Mouse (Mus musculus) heart, embryonic 14.5 days (tissue): ENCODE results near the gene Pheta2. TPM values are rescaled to one million over a fixed set of nuclear protein-coding genes. Genes with fewer than 3 reads are reported as not detected.
A peak's percentile ranks its signal among the peaks of the same experiment; 100 is the strongest.

Source experiments
- ATAC-seq: fragments of 200-750 bp; cut with Nextera tagmentation; 2 replicates; pipeline ENCODE4 v1.8.0; 2017; ENCODE audit warnings: low read depth, moderate TSS enrichment; ENCODE audit not compliant: insufficient number of reproducible peaks, insufficient read depth, low FRiP score
- H3K27ac ChIP-seq, 2 experiments: fragments of 200-500 bp in 1 of 2; fragments of 300-500 bp in 1 of 2; sonication (generic) in 1 of 2; replicated peaks in 1 of 2; 2 replicates each; pipeline ENCODE4 v1.5.1; 2012 to 2014; ENCODE audit warnings: low read depth in 2 of 2, low read length in 2 of 2, control low read depth in 1 of 2, mild to moderate bottlenecking in 1 of 2, mixed read lengths in 1 of 2; ENCODE audit not compliant: control insufficient read depth in 1 of 2, insufficient read depth in 1 of 2
- H3K27me3 ChIP-seq: fragments of 300-500 bp; sonication (generic); 2 replicates; pipeline ENCODE4 v1.6.1; 2014; ENCODE audit warnings: mild to moderate bottlenecking, low read length, control low read depth; ENCODE audit not compliant: control insufficient read depth, insufficient read depth
- H3K36me3 ChIP-seq: fragments of 300-500 bp; sonication (generic); 2 replicates; pipeline ENCODE4 v1.6.1; 2014; ENCODE audit warnings: mild to moderate bottlenecking, control low read depth, low read length, mixed read lengths; ENCODE audit not compliant: control insufficient read depth, insufficient read depth
- H3K4me1 ChIP-seq, 2 experiments: fragments of 200-500 bp in 1 of 2; fragments of 300-500 bp in 1 of 2; sonication (generic) in 1 of 2; 2 replicates each; pipeline ENCODE4 v1.6.1; 2012 to 2014; ENCODE audit warnings: low read length in 2 of 2, control low read depth in 1 of 2, mixed read lengths in 1 of 2; ENCODE audit not compliant: control insufficient read depth in 2 of 2, insufficient read depth in 2 of 2
- H3K4me2 ChIP-seq: fragments of 300-500 bp; sonication (generic); 2 replicates; pipeline ENCODE4 v1.6.1; 2014; ENCODE audit warnings: mild to moderate bottlenecking, low read length
- H3K4me3 ChIP-seq, 2 experiments: fragments of 200-500 bp in 1 of 2; fragments of 300-500 bp in 1 of 2; sonication (generic) in 1 of 2; 2 replicates each; pipeline ENCODE4 v1.5.1; 2012 to 2014; ENCODE audit warnings: low read length in 2 of 2, mild to moderate bottlenecking in 2 of 2, control low read depth in 1 of 2, low read depth in 1 of 2, moderate library complexity in 1 of 2; ENCODE audit not compliant: control insufficient read depth in 1 of 2, insufficient read depth in 1 of 2
- H3K9ac ChIP-seq: fragments of 300-500 bp; sonication (generic); 2 replicates; pipeline ENCODE4 v1.6.1; 2014; ENCODE audit warnings: mild to moderate bottlenecking, low read length
- H3K9me3 ChIP-seq: fragments of 300-500 bp; sonication (generic); 2 replicates; pipeline ENCODE4 v1.6.1; 2016; ENCODE audit warnings: low read length, control low read depth; ENCODE audit not compliant: control insufficient read depth
- WGBS: fragments of 180-500 bp; shearing (Covaris S2); extraction: QIAGEN DNeasy Blood & Tissue Kit; methylation state at CpG from one replicate; pipeline ENCODE4 v1.1.7; 2014; 5-methylcytosine and 5-hydroxymethylcytosine counted together
- polyA plus RNA-seq: library from polyadenylated mRNA; unstranded; fragments of >200 nt; fragmentation: Nextera tagmentation; extraction: Ambion mirVana; gene quantifications from 2 replicates; pipeline ENCODE4 v1.2.1, GENCODE M21; 2014

The Pheta2 gene
- polyA plus RNA-seq, 1 experiment from 2014 or later = 7.3 TPM

DNA sequence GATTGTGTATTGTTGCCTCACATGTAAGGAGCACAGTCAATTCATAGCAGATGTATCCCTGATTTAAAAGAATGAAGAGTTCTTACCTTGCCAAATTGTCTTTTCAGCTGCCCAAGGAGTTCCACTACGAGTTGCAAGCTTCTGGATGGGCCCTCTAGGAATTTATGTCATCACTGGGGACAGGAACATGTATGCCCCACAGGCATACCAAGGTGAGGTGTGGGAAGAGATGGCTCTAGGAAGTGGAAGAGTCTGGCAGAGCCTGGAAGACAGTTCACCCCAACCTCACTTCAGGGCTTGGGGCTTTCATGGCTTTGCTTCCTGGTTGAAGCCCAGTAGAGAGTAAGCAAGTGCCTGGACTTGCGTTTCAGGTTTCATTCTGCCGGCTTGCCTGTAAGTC, 30.3 kb upstream of the Pheta2 start:
- no peak overlapping the region for H3K4me2 ChIP-seq
- no peaks in the 10 kb centered on the region for H3K4me1 ChIP-seq
- no peak for ATAC-seq
- H3K27ac ChIP-seq = no peak overlapping the region
- no peak overlapping the region for H3K4me3 ChIP-seq
- H3K36me3 ChIP-seq = no peaks in the 10 kb centered on the region
- no peaks in the 10 kb centered on the region for H3K9me3 ChIP-seq
- 78% methylated on average over 3 of the region's 3 CpGs for WGBS
- no peak overlapping the region for H3K9ac ChIP-seq
- H3K27me3 ChIP-seq = no peaks in the 10 kb centered on the region

- no peak overlapping the region for H3K4me2 ChIP-seq
- no peaks in the 10 kb centered on the region for H3K27me3 ChIP-seq
- ATAC-seq = no peak
- no peaks in the 10 kb centered on the region for H3K4me1 ChIP-seq
- no peaks in the 10 kb centered on the region for H3K36me3 ChIP-seq
- no peak overlapping the region for H3K27ac ChIP-seq
- no peak overlapping the region for H3K4me3 ChIP-seq
- H3K9me3 ChIP-seq = no peaks in the 10 kb centered on the region
- no peak overlapping the region for H3K9ac ChIP-seq
- 84% methylated on average over 6 of the region's 6 CpGs for WGBS
Observed at GRCm38 (mm10) chr15:82317839-82318238, 20.9 kb upstream of the Pheta2 start.

DNA sequence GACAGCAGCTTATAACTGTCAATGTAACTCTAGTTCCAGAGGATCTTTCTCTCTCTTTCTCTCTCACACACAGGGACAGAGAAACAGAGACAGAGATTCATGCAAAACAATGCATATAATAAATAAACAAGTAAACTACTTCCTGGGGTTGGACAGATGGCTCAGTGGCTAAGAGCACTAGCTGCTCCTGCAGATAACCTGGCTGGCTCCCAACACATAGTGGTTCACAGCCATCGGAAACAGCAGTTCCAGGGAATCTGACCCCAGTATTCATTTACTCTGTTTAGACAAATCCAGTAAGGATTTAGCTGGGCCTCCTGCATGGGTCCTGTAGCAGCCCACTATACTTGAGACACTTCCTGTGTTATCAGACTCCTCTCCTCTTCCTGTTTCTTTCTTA, 19.1 kb upstream of the Pheta2 start:
- H3K27ac ChIP-seq = no peak overlapping the region
- no peak for ATAC-seq
- H3K9me3 ChIP-seq = no peaks in the 10 kb centered on the region
- H3K9ac ChIP-seq = no peak overlapping the region
- H3K4me3 ChIP-seq = no peak overlapping the region
- no peaks in the 10 kb centered on the region for H3K36me3 ChIP-seq
- H3K4me2 ChIP-seq = no peak overlapping the region
- H3K4me1 ChIP-seq = no peaks in the 10 kb centered on the region
- 56% methylated on average over 1 of the region's 1 CpGs for WGBS
- no peaks in the 10 kb centered on the region for H3K27me3 ChIP-seq

GRCm38 (mm10) chr15:82322195-82322594, 16.5 kb upstream of the Pheta2 start:
- Histone ChIP-seq H3K27ac (no peak overlapping the region), H3K4me1 (no peaks in the 10 kb centered on the region), H3K9ac (no peak overlapping the region), H3K36me3 (no peaks in the 10 kb centered on the region), H3K4me2 (no peak overlapping the region), H3K9me3 (no peaks in the 10 kb centered on the region), H3K27me3 (no peaks in the 10 kb centered on the region), H3K4me3 (no peak overlapping the region)
- 81% methylated on average over 8 of the region's 8 CpGs for WGBS
- ATAC-seq = no peak

- H3K9ac ChIP-seq = no peak overlapping the region
- WGBS = 70% methylated on average over 2 of the region's 2 CpGs
Observed at GRCm38 (mm10) chr15:82325382-82325781, 13.4 kb upstream of the Pheta2 start.

GRCm38 (mm10) chr15:82335194-82335593, 3.5 kb upstream of the Pheta2 start:
- peaks cover 43% of the 10 kb centered on the region for H3K36me3 ChIP-seq
- H3K9ac ChIP-seq = no peak overlapping the region
- no peak overlapping the region for H3K4me3 ChIP-seq
- WGBS = 95% methylated on average over 4 of the region's 4 CpGs
- no peak overlapping the region for H3K27ac ChIP-seq
- no peaks in the 10 kb centered on the region for H3K27me3 ChIP-seq
- H3K9me3 ChIP-seq = no peaks in the 10 kb centered on the region
- H3K4me1 ChIP-seq = peaks cover 5 to 12% of the 10 kb centered on the region in 2 experiments
- no peak overlapping the region for H3K4me2 ChIP-seq
- no peak for ATAC-seq

More at GRCm38 (mm10) chr15:82325382-82325781, 13.4 kb upstream of the Pheta2 start:
- Histone ChIP-seq H3K4me3 (no peak overlapping the region), H3K4me2 (no peak overlapping the region), H3K27me3 (no peaks in the 10 kb centered on the region), H3K36me3 (peaks cover 14% of the 10 kb centered on the region), H3K4me1 (no peaks in the 10 kb centered on the region), H3K27ac (no peak overlapping the region), H3K9me3 (no peaks in the 10 kb centered on the region)
- no peak for ATAC-seq

- no peak overlapping the region for H3K9ac ChIP-seq
- peaks cover 31% of the 10 kb centered on the region for H3K36me3 ChIP-seq
- peaks cover 13 to 21% of the 10 kb centered on the region in 2 experiments for H3K4me1 ChIP-seq
- H3K4me3 ChIP-seq = no peak overlapping the region
- WGBS = 89% methylated on average over 12 of the region's 12 CpGs
- no peak for ATAC-seq
- H3K4me2 ChIP-seq = no peak overlapping the region
- H3K9me3 ChIP-seq = no peaks in the 10 kb centered on the region
- H3K27ac ChIP-seq = no peak overlapping the region
- H3K27me3 ChIP-seq = no peaks in the 10 kb centered on the region
Observed at GRCm38 (mm10) chr15:82336629-82337028, 2.1 kb upstream of the Pheta2 start.

- Histone ChIP-seq H3K9ac (peak overlapping the region; percentile 80), H3K36me3 (peaks cover 31% of the 10 kb centered on the region), H3K4me2 (peak overlapping the region; percentile 78), H3K4me3 (peak overlapping the region; percentile 67 to 73), H3K27me3 (no peaks in the 10 kb centered on the region), H3K27ac (peak overlapping the region in 1 of 2 experiments; percentile 65; a peak in 2 of 4 replicates), H3K4me1 (peaks cover 20 to 28% of the 10 kb centered on the region in 2 experiments), H3K9me3 (no peaks in the 10 kb centered on the region)
- ATAC-seq = 0 out of 2 replicates have a peak, but pooled peaks have one; percentile 4
- 22% methylated on average over 4 of the region's 4 CpGs for WGBS
Observed at GRCm38 (mm10) chr15:82337875-82338274, 867 bp upstream of the Pheta2 start.
